Mouse (Mus musculus): ENCODE results near the gene Gsta3. TPM values are rescaled to one million over a fixed set of nuclear protein-coding genes. Genes with fewer than 3 reads are reported as not detected.

The Gsta3 gene
- polyA plus RNA-seq, 1 experiment from 2014 or later = 0.51 TPM

DNA sequence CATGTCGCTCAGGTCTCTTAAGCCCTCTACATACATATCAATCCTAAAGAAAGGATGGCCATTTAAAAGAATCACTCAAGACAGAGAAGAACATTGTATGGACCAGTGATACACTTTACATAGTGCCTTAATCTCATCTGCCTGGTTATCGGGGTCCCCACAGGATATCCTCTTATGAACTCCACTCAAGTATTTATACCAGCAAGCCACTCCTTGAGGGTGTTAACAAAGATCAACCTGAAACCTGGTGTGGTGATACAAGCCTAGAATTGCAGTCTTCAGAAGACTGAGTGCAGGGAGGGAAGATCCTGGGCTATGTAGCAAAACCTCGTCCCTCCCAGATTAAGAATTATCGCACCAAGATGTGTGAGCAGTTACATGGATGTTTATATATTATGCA is 51.0 kb downstream of the Gsta3 start:
- Histone ChIP-seq H3K27ac (no peak overlapping the region), H3K9me3 (no peaks in the 10 kb centered on the region), H3K4me1 (no peaks in the 10 kb centered on the region), H3K27me3 (ENCODE audit: insufficient read depth, poor library complexity, severe bottlenecking) (no peaks in the 10 kb centered on the region), H3K36me3 (no peaks in the 10 kb centered on the region), H3K4me3 (no peak overlapping the region)
- 86% methylated on average over 4 of the region's 4 CpGs for WGBS
- no peak for DNase-seq (ENCODE audit: low spot score)

DNA sequence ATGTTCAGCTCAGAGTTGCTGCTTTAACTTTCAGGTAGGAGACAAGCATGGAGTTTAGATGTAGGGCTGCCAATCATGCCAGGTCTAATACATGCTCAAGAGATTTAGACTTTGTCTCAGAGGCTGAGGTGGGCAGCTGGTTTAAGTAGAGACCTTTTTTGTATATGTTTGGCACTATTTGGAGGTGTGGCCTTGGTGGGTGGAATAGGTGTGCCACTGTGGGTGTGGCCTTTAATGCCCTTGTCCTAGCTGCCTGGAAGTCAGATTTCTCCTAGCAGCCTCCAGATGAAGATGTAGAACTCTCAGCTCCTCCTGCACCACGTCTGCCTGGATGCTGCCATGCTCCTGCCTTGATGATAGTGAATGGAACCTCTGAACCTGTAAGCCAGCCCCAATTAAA is 52.2 kb downstream of the Gsta3 start:
- no peak overlapping the region for H3K27ac ChIP-seq
- H3K27me3 ChIP-seq (ENCODE audit: insufficient read depth, poor library complexity, severe bottlenecking) = no peaks in the 10 kb centered on the region
- no peak overlapping the region for H3K4me3 ChIP-seq
- no peak for DNase-seq (ENCODE audit: low spot score)
- no peaks in the 10 kb centered on the region for H3K36me3 ChIP-seq
- H3K9me3 ChIP-seq = no peaks in the 10 kb centered on the region
- no peaks in the 10 kb centered on the region for H3K4me1 ChIP-seq
- WGBS = 48% methylated on average over 1 of the region's 1 CpGs

DNA sequence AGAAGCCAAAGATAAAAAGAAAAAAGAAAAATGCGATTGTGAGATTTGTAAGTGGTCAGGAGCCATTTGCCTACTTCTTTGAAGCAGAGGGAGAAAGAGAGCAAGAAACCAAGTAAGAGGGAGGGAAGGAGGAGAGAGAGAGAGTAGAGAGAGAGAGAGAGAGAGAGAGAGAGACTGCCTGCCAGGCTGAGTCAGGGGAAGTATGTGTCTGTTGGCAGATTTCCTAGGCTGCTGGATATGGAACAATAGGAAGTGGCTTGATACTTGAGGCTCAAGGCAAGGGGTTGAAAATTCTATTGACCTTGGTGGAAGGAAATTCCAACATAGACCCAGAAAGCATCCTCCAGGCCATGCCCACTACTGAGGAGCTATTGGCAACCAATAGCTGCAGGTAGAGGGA is 55.8 kb downstream of the Gsta3 start:
- H3K36me3 ChIP-seq = no peaks in the 10 kb centered on the region
- H3K4me1 ChIP-seq = no peaks in the 10 kb centered on the region
- H3K27me3 ChIP-seq (ENCODE audit: insufficient read depth, poor library complexity, severe bottlenecking) = no peaks in the 10 kb centered on the region
- WGBS = 73% methylated on average over 1 of the region's 1 CpGs
- no peaks in the 10 kb centered on the region for H3K9me3 ChIP-seq
- DNase-seq (ENCODE audit: low spot score) = no peak
- no peak overlapping the region for H3K27ac ChIP-seq
- no peak overlapping the region for H3K4me3 ChIP-seq

- no peak for DNase-seq (ENCODE audit: low spot score)
- 87% methylated on average over 4 of the region's 4 CpGs for WGBS
- no peaks in the 10 kb centered on the region for H3K27me3 ChIP-seq (ENCODE audit: insufficient read depth, poor library complexity, severe bottlenecking)
- H3K9me3 ChIP-seq = no peaks in the 10 kb centered on the region
- no peaks in the 10 kb centered on the region for H3K36me3 ChIP-seq
- H3K4me3 ChIP-seq = no peak overlapping the region
- H3K27ac ChIP-seq = no peak overlapping the region
- H3K4me1 ChIP-seq = no peaks in the 10 kb centered on the region
These were observed 57.7 kb downstream of the Gsta3 start for GRCm38 (mm10) chr1:21298114-21298513.

- Histone ChIP-seq H3K27me3 (ENCODE audit: insufficient read depth, poor library complexity, severe bottlenecking) (no peaks in the 10 kb centered on the region), H3K9me3 (no peaks in the 10 kb centered on the region), H3K36me3 (no peaks in the 10 kb centered on the region), H3K27ac (no peak overlapping the region), H3K4me1 (no peaks in the 10 kb centered on the region), H3K4me3 (no peak overlapping the region)
- 65% methylated on average over 3 of the region's 3 CpGs for WGBS
- DNase-seq (ENCODE audit: low spot score) = no peak
These were observed 59.4 kb downstream of the Gsta3 start for GRCm38 (mm10) chr1:21299826-21300225.

DNA sequence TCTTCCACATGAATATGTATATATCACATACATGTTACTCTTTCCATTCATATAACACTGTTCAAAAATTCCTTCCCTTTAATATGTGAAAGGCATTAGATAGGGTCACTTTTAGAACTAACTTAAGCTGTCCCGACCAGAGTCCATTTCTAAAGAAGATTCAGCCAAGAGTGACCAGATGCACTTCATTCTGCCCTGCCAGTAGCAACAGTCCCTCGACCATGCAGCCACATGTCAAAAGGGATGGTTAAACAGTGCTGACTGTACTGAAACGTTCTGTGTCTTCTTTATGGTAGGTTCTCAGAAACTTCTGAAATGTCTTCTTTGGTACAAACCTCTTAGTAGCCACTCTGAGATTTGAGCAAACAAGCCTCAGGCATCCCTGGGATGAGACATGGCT is 61.3 kb downstream of the Gsta3 start:
- DNase-seq (ENCODE audit: low spot score) = no peak
- no peaks in the 10 kb centered on the region for H3K9me3 ChIP-seq
- H3K27me3 ChIP-seq (ENCODE audit: insufficient read depth, poor library complexity, severe bottlenecking) = no peaks in the 10 kb centered on the region
- H3K4me3 ChIP-seq = no peak overlapping the region
- H3K36me3 ChIP-seq = no peaks in the 10 kb centered on the region
- H3K4me1 ChIP-seq = no peaks in the 10 kb centered on the region
- H3K27ac ChIP-seq = no peak overlapping the region
- WGBS = 73% methylated on average over 3 of the region's 3 CpGs

- no peak for DNase-seq (ENCODE audit: low spot score)
- WGBS = 72% methylated on average over 3 of the region's 3 CpGs
- H3K27ac ChIP-seq = no peak overlapping the region
These were observed 63.8 kb downstream of the Gsta3 start for GRCm38 (mm10) chr1:21304174-21304573.

GRCm38 (mm10) chr1:21304646-21305045 is 64.3 kb downstream of the Gsta3 start:
- Histone ChIP-seq H3K36me3 (no peaks in the 10 kb centered on the region), H3K27me3 (ENCODE audit: insufficient read depth, poor library complexity, severe bottlenecking) (no peaks in the 10 kb centered on the region), H3K9me3 (no peaks in the 10 kb centered on the region), H3K4me3 (no peak overlapping the region), H3K4me1 (no peaks in the 10 kb centered on the region), H3K27ac (no peak overlapping the region)
- WGBS = 83% methylated on average over 4 of the region's 4 CpGs
- no peak for DNase-seq (ENCODE audit: low spot score)

More at GRCm38 (mm10) chr1:21304174-21304573, 63.8 kb downstream of the Gsta3 start:
- no peaks in the 10 kb centered on the region for H3K36me3 ChIP-seq
- H3K4me1 ChIP-seq = no peaks in the 10 kb centered on the region
- no peak overlapping the region for H3K4me3 ChIP-seq
- no peaks in the 10 kb centered on the region for H3K27me3 ChIP-seq (ENCODE audit: insufficient read depth, poor library complexity, severe bottlenecking)
- no peaks in the 10 kb centered on the region for H3K9me3 ChIP-seq

- Histone ChIP-seq H3K27ac (no peak overlapping the region), H3K4me3 (no peak overlapping the region), H3K9me3 (no peaks in the 10 kb centered on the region), H3K27me3 (ENCODE audit: insufficient read depth, poor library complexity, severe bottlenecking) (no peaks in the 10 kb centered on the region), H3K4me1 (no peaks in the 10 kb centered on the region), H3K36me3 (no peaks in the 10 kb centered on the region)
- DNase-seq (ENCODE audit: low spot score) = no peak
- WGBS = 90% methylated on average over 3 of the region's 3 CpGs
These were observed 65.1 kb downstream of the Gsta3 start for GRCm38 (mm10) chr1:21305443-21305842.

GRCm38 (mm10) chr1:21314336-21314735 is 73.9 kb downstream of the Gsta3 start:
- Histone ChIP-seq H3K9me3 (no peaks in the 10 kb centered on the region), H3K27me3 (ENCODE audit: insufficient read depth, poor library complexity, severe bottlenecking) (no peaks in the 10 kb centered on the region), H3K4me3 (no peak overlapping the region), H3K27ac (no peak overlapping the region), H3K4me1 (no peaks in the 10 kb centered on the region), H3K36me3 (no peaks in the 10 kb centered on the region)
- WGBS = 87% methylated on average over 2 of the region's 2 CpGs
- no peak for DNase-seq (ENCODE audit: low spot score)

Other genes starting within 250 kb of the Gsta3 start
- gene Tram2, start 161.4 kb upstream of the Gsta3 start, polyA plus RNA-seq (2016; fragmentation: Nextera tagmentation; extraction: Ambion mirVana) = 5.2 and 5.8 TPM in 2 replicates
- gene Tmem14a, start 22.0 kb upstream of the Gsta3 start, polyA plus RNA-seq (2016; fragmentation: Nextera tagmentation; extraction: Ambion mirVana) = 8.7 and 12.9 TPM in 2 replicates
- not detected in 2 replicates for gene Khdc1a, start 109.1 kb downstream of the Gsta3 start, polyA plus RNA-seq (2016; fragmentation: Nextera tagmentation; extraction: Ambion mirVana)
- not detected in 2 replicates for gene Khdc1c, start 127.7 kb downstream of the Gsta3 start, polyA plus RNA-seq (2016; fragmentation: Nextera tagmentation; extraction: Ambion mirVana)
- gene Khdc1b, start 143.0 kb downstream of the Gsta3 start, polyA plus RNA-seq (2016; fragmentation: Nextera tagmentation; extraction: Ambion mirVana) = 0.08 TPM in 1 of 2 replicates, not detected in the other

Measured in heart, embryonic 10.5 days (tissue).